Mouse (Mus musculus) heart, embryonic 16.5 days (tissue): ENCODE results near the gene Phka2. TPM values are rescaled to one million over a fixed set of nuclear protein-coding genes. Genes with fewer than 3 reads are reported as not detected.

Experiments used
- ATAC-seq: fragments of 200-750 bp; cut with Nextera tagmentation; replicated peaks from 2 replicates; pipeline ENCODE4 v1.8.0; 2017; ENCODE audit warnings: moderate number of reproducible peaks; ENCODE audit not compliant: insufficient read depth, low FRiP score; ENCODE audit errors: extremely low read depth
- H3K27ac ChIP-seq: fragments of 300-500 bp; sonication (generic); 2 replicates; pipeline ENCODE4 v1.5.1; 2014; ENCODE audit warnings: mild to moderate bottlenecking, low read length, control low read depth, moderate library complexity
- H3K27me3 ChIP-seq: fragments of 300-500 bp; sonication (generic); 2 replicates; pipeline ENCODE4 v1.6.1; 2014; ENCODE audit warnings: low read length, mixed read lengths; ENCODE audit not compliant: control insufficient read depth, insufficient read depth
- H3K36me3 ChIP-seq: fragments of 300-500 bp; sonication (generic); 2 replicates; pipeline ENCODE4 v1.6.1; 2014; ENCODE audit not compliant: control insufficient read depth, insufficient read depth
- H3K4me1 ChIP-seq: fragments of 300-500 bp; sonication (generic); 2 replicates; pipeline ENCODE4 v1.6.1; 2014; ENCODE audit warnings: low read length, mixed read lengths; ENCODE audit not compliant: control insufficient read depth, insufficient read depth
- H3K4me2 ChIP-seq: fragments of 300-500 bp; sonication (generic); 2 replicates; pipeline ENCODE4 v1.6.1; 2014; ENCODE audit warnings: low read depth, mild to moderate bottlenecking, control low read depth, low read length
- H3K4me3 ChIP-seq: fragments of 300-500 bp; sonication (generic); 2 replicates; pipeline ENCODE4 v1.5.1; 2014; ENCODE audit warnings: mild to moderate bottlenecking, control low read depth, low read length
- H3K9ac ChIP-seq: fragments of 300-500 bp; sonication (generic); 2 replicates; pipeline ENCODE4 v1.6.1; 2014; ENCODE audit warnings: low read length, control low read depth
- H3K9me3 ChIP-seq: fragments of 300-500 bp; sonication (generic); replicated peaks from 2 replicates; pipeline ENCODE4 v1.6.1; 2016; ENCODE audit warnings: low read length; ENCODE audit not compliant: control insufficient read depth
- WGBS: fragments of 180-500 bp; shearing (Covaris S2); extraction: QIAGEN DNeasy Blood & Tissue Kit; methylation state at CpG from one replicate; pipeline ENCODE4 v1.1.7; 2014; 5-methylcytosine and 5-hydroxymethylcytosine counted together
- polyA plus RNA-seq: library from polyadenylated mRNA; unstranded; fragments of >200 nt; fragmentation: Nextera tagmentation; extraction: Ambion mirVana; gene quantifications from 2 replicates; pipeline ENCODE4 v1.2.1, GENCODE M21; 2015

The Phka2 gene
- polyA plus RNA-seq, 1 experiment from 2014 or later = 20.0 TPM

DNA sequence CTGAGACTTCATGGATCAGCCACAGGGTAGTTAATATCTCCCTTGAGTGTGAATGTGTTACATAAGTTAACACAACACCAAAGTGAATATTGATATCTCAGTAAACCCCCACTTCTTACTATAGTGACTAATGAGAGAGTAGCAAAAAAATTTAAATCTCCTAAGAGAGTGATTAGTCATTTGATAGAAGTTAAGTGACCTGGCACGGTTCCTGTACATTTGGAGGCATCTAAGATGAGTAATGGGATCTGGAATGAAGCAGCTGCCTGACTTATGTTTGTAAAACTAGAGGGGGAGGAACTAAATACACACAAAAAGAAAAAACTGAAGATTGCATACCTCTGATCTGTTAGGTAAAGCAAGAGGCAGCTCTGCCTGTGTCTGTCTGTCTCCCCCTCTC lies 7.1 kb downstream of the Phka2 start:
- no peaks in the 10 kb centered on the region for H3K4me1 ChIP-seq
- no peak overlapping the region for H3K4me2 ChIP-seq
- no peak overlapping the region for H3K27ac ChIP-seq
- H3K27me3 ChIP-seq = no peaks in the 10 kb centered on the region; the same call in 1 of the 2 replicates
- H3K36me3 ChIP-seq = no peaks in the 10 kb centered on the region
- no peak overlapping the region for H3K4me3 ChIP-seq
- ATAC-seq = no peak
- no peaks in the 10 kb centered on the region for H3K9me3 ChIP-seq
- 36% methylated on average over 1 of the region's 1 CpGs for WGBS
- H3K9ac ChIP-seq = no peak overlapping the region

DNA sequence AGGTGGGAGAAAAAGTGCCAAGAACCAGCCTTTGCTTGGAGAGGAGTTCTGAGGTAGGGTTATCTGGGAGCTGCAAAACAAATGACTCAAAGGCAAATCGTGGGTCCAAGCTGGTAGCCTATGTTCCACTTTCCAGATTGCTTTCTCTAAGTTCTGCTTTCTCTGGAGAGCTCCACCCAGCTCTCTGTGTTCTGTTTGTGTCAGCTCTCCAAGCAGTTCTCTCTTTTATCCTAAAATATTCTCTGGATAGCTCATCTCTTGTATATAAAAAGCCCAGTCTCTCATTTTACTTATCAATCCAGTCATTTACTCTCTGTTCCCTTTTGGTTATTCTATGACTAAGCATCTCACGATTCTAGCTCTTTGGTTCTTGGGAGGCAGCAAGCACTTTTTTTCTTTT lies 8.2 kb downstream of the Phka2 start:
- 55% methylated on average over 2 of the region's 2 CpGs for WGBS
- H3K4me1 ChIP-seq = no peaks in the 10 kb centered on the region
- H3K27ac ChIP-seq = no peak overlapping the region
- ATAC-seq = no peak
- no peak overlapping the region for H3K9ac ChIP-seq
- H3K36me3 ChIP-seq = no peaks in the 10 kb centered on the region
- no peaks in the 10 kb centered on the region for H3K9me3 ChIP-seq
- H3K4me2 ChIP-seq = no peak overlapping the region
- H3K27me3 ChIP-seq = no peaks in the 10 kb centered on the region; the same call in 1 of the 2 replicates
- no peak overlapping the region for H3K4me3 ChIP-seq

DNA sequence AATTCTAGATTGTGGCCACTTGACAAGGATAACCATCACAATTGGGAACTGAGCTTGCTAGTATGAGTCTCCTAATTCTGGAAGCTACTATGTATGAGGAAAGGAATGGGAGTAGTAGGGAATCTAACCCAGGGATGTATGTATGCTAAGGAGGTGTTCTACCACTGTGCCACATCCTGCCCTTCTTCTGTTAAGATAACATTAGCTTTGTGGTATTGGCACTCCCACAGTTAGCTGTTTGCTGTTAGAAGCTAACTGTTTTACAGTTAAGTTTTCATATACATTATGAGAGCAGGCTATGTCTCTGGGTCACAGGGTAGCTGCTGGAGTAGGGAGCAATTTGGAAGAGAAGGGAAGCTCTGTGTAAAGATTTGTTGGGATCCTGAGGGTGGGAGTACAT lies 14.1 kb downstream of the Phka2 start:
- no peak overlapping the region for H3K4me3 ChIP-seq
- no peak for ATAC-seq
- H3K36me3 ChIP-seq = no peaks in the 10 kb centered on the region

DNA sequence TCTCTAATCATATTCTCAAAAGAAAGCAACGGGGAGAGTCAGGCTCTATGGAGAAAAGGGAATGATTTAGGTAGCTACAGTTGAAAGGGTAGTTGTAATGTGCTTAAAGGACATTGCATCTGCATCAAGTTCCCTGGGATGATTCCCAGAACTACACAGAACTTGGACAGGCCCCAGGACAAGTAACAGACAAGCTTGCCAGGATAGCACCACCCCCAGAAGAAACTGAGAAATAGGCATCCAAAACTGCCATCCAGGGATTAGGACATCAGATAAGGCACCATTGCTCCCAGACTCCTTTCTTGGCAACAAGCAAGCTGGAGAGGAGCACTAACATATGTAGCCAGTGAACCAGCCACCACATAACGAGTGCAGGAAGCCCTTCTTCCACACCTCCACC lies 40.8 kb downstream of the Phka2 start:
- Histone ChIP-seq H3K4me1 (no peaks in the 10 kb centered on the region), H3K9ac (no peak overlapping the region), H3K36me3 (no peaks in the 10 kb centered on the region; the same call in 1 of the 2 replicates), H3K4me2 (no peak overlapping the region), H3K27ac (no peak overlapping the region), H3K4me3 (no peak overlapping the region), H3K27me3 (no peaks in the 10 kb centered on the region), H3K9me3 (no peaks in the 10 kb centered on the region)
- 40% methylated on average over 2 of the region's 2 CpGs for WGBS
- no peak for ATAC-seq

More for the DNA sequence above, 14.1 kb downstream of the Phka2 start:
- H3K9me3 ChIP-seq = no peaks in the 10 kb centered on the region
- no peak overlapping the region for H3K27ac ChIP-seq
- H3K27me3 ChIP-seq = no peaks in the 10 kb centered on the region; the same call in 1 of the 2 replicates
- no peaks in the 10 kb centered on the region for H3K4me1 ChIP-seq
- no peak overlapping the region for H3K9ac ChIP-seq
- H3K4me2 ChIP-seq = no peak overlapping the region

DNA sequence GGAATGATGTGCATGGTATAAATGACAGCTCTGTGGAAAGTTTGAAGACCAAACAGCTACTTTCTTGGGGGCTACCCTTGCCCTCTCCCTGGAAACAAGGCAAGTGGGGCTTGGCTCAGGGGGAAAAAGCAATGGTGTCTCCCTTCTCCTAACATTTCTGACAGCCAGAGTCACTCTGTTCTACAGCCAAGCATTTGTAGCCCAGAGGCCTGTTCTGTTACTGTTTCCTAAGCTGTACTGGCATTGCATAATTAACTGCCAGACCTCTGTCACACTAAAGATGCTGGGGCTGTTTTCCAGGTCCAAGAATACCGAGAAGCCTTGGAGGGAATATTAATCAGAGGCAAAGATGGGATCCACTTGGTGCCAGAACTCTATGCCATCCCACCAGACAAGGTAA lies 46.9 kb downstream of the Phka2 start:
- H3K9ac ChIP-seq = no peak overlapping the region
- H3K4me2 ChIP-seq = no peak overlapping the region
- H3K27ac ChIP-seq = no peak overlapping the region
- no peak overlapping the region for H3K4me3 ChIP-seq
- no peak for ATAC-seq
- H3K36me3 ChIP-seq = peaks cover 4% of the 10 kb centered on the region; the same call in 1 of the 2 replicates
- H3K9me3 ChIP-seq = no peaks in the 10 kb centered on the region
- no peaks in the 10 kb centered on the region for H3K4me1 ChIP-seq
- H3K27me3 ChIP-seq = no peaks in the 10 kb centered on the region
- 71% methylated on average over 1 of the region's 1 CpGs for WGBS

DNA sequence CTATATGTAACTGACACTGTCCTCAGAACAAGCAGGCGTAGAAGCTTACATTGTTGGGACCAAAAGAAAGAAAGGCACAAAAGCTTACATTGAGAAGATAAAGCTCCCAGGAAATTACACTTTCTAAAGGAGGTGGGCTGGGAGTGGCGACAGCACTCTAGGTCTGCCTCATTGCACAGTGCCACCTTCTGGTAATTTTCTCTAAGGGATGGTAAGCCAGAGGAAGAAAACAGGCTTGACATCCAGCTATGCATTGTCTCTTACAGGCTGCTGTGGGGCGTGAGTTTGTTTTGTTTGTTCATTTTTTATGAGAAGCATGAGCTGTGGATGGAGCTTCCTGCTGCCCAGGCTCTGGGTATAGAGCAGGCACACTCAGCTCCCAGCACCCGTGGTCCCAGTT lies 50.1 kb downstream of the Phka2 start:
- Histone ChIP-seq H3K4me2 (no peak overlapping the region), H3K4me1 (no peaks in the 10 kb centered on the region), H3K9ac (no peak overlapping the region), H3K27ac (no peak overlapping the region), H3K36me3 (peaks cover 7% of the 10 kb centered on the region; the same call in 1 of the 2 replicates), H3K27me3 (no peaks in the 10 kb centered on the region), H3K9me3 (no peaks in the 10 kb centered on the region), H3K4me3 (no peak overlapping the region)
- ATAC-seq = no peak
- 52% methylated on average over 4 of the region's 4 CpGs for WGBS

DNA sequence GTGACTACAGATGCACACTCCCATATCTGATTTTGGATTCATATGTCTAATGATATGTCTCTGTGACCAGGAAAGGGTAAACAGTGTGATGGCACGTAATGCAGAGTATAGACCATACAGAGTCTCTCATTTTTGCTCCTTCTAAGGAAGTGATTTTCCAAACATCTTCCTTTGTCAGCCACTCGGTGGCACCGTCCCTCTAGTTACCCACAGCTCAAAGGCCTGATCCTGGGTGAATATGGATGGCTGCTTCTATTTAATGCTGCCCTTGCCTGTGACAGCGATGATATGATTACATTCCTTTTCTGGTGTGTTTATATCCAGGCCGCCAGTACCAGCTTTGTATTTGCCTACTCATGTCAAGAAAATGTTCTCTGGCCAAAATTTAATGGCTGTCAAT lies 81.6 kb downstream of the Phka2 start:
- Histone ChIP-seq H3K27me3 (no peaks in the 10 kb centered on the region), H3K4me2 (no peak overlapping the region), H3K9ac (no peak overlapping the region), H3K4me3 (no peak overlapping the region), H3K4me1 (peaks cover 9% of the 10 kb centered on the region; the same call in 1 of the 2 replicates), H3K27ac (no peak overlapping the region), H3K9me3 (no peaks in the 10 kb centered on the region), H3K36me3 (peaks cover 4% of the 10 kb centered on the region; the same call in 1 of the 2 replicates)
- no peak; the same call in 1 of the 2 replicates for ATAC-seq
- WGBS = 57% methylated on average over 5 of the region's 5 CpGs

DNA sequence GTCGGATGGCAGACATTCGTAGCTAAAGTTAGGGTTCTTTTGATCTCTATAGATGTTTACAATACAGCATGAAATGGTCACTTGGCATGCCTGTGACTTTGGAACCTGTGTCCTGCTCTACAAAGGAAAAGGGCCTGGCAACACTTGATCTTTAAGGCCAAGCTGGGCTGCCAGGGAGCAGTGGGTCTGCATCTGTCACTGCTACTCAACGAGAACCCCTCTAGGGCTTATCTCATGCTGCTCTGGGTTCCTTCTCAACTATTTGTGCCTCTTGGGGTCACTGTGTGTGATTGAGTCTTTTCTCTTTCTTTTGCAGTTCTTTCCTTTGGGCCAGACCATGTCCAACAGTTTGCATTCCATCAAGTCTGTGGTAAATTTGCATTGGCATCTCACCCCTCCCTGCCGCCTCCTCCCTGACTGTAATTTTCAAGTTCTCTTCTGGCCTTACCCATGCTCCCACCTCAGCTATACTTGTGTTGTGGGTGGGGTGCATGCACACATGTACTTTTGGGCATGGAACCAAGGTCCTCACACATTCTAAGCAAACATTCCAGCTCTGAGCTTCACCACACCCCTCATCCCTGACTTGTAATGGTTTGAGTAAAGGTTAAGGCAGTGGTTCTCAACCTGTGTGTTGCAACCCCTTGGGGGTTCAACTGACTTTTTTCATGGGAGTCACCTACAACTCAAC lies 82.3 kb downstream of the Phka2 start:
- Histone ChIP-seq H3K4me3 (no peak overlapping the region), H3K9ac (no peak overlapping the region), H3K27me3 (no peaks in the 10 kb centered on the region), H3K9me3 (no peaks in the 10 kb centered on the region), H3K36me3 (peaks cover 4% of the 10 kb centered on the region; the same call in 1 of the 2 replicates), H3K27ac (no peak overlapping the region), H3K4me2 (no peak overlapping the region), H3K4me1 (peaks cover 9% of the 10 kb centered on the region; the same call in 1 of the 2 replicates)
- ATAC-seq = no peak
- WGBS = 87% methylated on average over 4 of the region's 4 CpGs

DNA sequence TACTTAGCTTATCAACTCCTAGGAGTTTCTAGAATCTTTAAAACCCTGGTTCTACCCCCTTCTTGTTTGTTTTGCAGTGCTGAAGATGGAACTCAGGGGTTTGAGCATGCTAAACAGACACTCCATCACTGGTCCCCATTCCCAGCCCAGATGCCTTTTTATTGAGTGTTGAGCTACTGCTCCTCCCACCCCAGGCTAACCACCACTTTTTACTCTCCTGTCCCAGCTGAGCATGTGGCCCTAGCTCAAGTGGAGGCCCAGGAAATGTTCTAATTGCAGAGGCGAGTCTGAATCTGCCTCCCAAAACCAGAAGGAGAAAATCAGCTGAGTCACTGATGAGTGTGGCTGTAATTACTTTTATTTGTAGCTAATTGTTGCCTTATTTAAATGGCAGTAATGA lies 83.1 kb downstream of the Phka2 start:
- Histone ChIP-seq H3K27ac (no peak overlapping the region), H3K9me3 (no peaks in the 10 kb centered on the region), H3K4me3 (no peak overlapping the region), H3K27me3 (no peaks in the 10 kb centered on the region), H3K36me3 (peaks cover 4% of the 10 kb centered on the region; the same call in 1 of the 2 replicates), H3K4me1 (peaks cover 9% of the 10 kb centered on the region; the same call in 1 of the 2 replicates), H3K4me2 (no peak overlapping the region), H3K9ac (no peak overlapping the region)
- ATAC-seq = no peak
- 48% methylated on average over 1 of the region's 1 CpGs for WGBS
